Mouse (Mus musculus) kidney, adult 11 months (tissue): Measurements from ENCODE around the gene Glt28d2.

ENCODE experiments used
- DNase-seq: peaks from one replicate; pipeline ENCODE4 v3.0.0; 2022

The Glt28d2 gene

DNA sequence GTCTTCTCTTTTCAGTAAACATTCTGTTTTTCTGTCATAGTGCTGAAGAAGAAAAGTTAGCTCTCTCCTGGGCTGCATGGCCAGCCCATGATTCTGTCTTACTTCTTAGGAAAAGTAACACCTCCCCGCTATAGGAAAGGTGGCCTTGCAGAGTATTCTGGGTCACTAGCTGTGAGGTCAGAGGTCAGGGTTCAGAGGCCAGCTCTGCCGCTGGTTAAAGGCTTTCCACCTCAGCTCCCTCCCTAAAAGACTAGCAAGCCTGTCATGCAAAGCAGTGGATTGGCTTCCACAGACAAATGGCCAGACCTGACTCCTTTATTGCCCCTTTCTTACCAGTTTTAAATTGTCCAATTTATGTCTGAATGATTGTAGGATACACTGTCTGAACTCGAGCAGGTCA is 23.3 kb downstream of the Glt28d2 start:
- no peak for DNase-seq

DNA sequence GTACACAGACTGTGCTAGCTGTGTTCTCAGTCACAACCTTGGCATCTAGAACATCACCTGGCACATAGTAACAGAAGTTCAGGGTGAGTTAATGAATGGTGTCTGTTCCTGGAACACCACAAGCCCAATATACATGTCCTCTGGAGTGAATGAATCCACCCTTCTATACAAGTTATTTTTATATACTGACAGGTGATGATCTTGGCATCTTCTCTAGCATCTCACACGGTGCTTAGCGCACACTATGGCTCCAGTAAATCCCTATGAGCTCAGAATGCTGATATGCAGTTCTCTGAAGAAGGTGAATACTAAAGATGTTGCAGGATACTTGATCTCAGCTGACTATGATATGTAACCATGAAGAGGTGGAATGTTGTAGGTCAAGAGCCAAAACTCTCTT is 24.4 kb downstream of the Glt28d2 start:
- no peak for DNase-seq

DNA sequence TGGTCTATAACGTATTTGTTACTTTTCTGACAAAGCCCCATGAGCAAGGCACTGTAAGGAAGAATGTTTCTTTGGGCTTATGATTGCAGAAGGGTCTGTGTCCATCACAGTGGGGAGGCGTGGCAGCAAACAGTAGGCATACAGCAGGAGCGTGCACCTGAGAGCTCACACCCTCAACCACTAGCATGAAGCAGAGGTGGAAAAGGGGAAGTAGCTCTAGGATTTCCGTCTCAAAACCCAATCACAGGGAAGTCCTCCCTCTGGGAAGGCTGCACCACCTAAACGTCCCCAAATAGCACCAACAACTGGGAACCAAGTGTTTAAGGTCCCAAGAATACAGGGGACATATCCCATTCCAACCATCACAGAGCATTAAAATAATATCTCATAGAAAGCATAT is 26.3 kb downstream of the Glt28d2 start:
- no peak for DNase-seq

DNA sequence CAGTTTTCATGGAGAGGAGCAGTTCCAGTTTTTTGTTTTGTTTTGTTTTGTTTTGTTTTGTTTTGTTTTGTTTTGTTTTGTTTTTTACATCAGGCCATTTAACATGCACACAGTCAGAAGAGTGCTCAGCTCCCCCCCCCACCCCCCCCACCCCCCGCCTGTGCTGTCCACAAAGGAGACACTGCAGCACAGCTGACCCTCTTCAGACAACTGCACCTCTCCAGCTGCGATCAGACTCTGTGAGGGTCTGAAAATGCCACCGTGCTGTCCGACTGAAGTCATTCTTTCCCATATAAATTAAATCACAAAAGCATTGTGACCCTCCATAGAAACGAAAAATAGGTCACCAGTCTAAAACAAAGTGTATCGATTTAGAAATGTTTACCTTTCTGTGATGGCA is 28.0 kb downstream of the Glt28d2 start:
- DNase-seq = no peak

DNA sequence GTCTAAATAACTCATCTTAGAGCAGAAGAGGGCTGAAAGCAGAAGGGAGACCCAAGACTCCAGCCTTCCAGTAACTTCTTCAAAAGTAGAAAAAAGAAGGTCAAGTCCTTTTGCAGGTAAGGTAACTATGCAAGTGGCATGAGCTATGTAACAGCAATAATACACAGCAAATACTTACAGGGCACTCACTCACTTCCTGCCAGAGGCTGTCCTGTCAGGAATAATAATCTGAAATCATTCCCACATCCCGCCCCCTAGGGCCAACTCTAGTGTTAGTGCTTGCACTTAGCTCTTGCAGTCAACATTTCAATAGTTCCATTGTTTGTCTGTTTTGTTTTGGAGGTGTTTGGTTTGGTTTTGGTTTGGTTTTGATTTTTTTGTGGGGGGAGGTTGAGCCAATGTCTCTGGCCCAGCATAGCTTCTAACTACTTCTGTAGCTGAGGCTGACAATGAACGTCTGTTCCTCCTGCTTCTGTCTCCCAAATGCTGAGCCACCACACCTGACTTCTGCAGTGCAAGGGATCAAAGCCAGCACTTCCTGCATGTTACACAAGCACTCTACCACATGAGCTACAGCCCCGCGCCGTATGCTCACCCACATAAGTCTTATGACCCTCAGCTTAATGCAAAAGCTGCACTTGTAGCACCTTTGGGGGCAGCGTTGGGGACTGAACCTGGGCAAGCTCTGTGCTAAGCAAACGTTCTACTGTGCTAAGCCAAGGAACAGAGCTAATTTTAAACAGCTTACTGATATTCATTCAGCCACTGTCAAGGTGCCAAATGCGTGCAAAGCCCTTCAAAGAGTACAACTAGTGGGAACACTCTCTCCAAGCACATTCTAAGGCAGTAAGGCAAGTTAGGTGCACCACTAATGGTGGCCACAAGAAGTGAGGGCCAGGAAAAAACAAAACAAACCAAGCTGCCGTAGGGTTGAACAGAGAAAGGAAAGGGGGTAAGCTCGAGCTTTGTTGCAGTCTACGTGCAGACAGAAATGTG is 28.9 kb downstream of the Glt28d2 start:
- DNase-seq = peak; percentile 33

DNA sequence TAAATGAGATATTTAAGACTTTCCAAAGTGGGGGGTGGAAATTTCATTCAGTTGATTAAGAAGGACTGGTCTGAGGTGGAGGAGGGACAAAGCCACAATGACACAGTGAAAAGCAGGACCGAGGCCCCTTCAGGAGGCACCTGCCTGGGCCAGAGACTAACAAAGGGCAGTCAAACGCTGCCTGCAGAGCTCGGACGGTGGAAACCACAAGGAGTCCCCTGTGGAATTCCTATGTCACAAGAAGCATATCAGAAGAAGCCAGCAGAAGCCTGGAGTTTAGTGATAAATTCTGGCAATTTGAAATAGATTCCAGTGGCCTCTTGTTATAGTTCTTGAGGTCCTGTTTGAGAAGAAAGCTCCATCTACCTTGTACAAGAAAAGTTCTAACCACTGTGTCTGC is 30.2 kb downstream of the Glt28d2 start:
- no peak for DNase-seq

DNA sequence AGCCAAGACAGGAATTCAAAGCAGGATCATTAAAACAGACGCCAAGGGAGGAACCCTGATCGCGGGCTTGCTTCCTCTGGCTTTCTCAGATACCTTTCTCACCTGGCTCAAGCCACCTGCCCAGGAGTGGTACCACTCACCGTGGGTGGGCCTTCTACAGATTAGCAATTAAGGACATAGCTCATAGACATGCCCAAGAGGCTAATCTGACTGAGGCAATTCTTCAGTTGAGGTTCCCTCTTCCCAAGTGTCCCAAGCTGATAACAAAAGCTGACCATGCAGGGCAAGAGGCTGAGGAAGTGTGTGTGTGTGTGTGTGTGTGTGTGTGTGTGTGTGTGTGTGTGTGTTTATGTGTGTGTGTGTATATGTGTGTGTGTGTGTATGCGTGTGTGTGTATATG is 31.4 kb downstream of the Glt28d2 start:
- no peak for DNase-seq

DNA sequence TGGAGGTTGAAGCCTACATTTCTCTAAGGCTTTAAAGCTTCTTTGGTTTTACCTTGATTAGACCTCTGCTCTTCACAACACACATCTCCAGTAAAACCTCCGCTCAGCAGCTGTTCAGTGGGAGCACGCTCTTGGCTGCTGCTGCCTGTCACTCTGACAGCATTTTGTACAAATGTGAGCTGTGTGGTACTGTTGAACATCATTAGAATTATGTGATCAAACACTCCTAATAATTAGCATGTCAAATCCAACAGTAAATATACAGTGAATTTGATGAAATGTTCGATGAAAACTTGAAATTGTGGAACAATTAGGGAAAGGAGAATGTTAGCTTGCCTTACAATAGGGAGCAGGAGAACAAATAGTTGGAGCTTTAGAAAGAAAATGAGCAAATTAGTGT is 32.3 kb downstream of the Glt28d2 start:
- no peak for DNase-seq

DNA sequence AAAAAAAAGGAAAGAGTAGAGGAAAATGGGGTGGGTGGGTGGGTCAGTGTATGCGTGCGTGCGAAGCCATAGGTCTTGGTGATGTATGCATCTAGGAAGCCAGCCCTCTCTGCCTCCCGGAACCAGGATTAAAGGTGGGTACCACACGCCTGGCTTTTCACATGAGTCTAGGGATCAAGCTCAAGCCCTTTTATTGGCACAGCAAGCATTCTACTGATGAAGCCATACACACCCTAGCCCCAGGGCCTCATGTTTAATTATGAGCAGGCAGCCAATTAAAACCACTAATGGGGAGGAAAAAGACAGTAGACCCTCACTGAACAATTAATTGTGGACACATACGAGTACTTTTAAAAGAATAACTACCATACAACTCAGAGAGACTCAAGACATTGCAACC is 33.2 kb downstream of the Glt28d2 start:
- no peak for DNase-seq

DNA sequence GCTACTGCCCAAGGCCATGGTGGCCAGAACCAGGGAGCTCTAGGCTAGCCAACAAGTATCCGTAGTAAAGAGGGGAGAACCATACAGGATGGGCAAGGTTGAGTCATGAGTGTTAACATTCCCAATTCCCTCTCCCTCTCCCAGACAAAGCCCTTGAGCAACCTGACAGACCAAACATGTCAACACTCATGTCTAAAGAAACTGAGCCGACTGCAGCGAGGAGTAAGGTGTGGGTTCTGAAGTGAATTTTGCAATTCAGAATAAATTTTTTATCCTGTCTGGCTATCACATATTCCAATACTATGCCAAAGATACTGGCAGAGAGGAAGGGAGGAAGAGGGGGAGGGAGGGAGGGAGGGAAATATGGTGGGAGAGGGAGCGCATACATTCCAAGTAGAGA is 33.6 kb downstream of the Glt28d2 start:
- no peak for DNase-seq

DNA sequence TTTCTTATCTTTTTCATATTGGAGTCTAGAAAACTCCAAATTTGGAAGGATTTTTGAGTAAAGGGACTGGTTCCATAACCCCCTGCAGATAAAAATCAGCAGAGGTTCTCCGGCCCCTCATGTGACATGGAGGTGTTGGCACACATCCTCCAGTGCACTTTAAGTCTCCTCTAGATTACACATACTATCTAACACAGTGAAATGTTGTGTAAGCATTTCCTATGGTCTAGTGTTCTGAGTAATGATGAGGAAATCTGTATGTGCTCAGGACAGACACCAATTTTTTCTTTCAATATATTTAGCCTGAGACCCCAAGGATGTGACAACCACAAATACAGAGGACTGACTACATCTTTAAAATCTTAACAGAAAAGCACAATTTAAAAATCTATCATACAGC is 37.2 kb downstream of the Glt28d2 start:
- DNase-seq = no peak

DNA sequence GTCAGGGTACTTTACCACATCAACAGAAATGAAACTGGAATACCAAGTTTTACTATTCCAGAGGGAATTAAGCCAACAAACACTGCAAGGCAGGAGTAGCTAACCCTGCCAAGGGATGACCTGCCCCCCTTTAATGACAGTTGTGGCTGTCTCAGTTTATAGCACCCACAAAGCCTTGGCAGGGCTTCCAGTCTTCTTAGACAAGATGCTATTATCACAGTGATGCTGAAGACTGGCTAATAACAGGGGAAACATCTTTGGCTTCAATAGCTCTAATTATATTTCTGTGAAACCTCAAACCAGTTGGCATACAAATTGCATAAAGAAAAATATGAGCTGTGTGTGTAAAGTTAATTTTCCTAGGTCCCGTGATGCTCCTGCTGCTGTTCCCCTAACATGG is 41.0 kb downstream of the Glt28d2 start:
- no peak for DNase-seq

DNA sequence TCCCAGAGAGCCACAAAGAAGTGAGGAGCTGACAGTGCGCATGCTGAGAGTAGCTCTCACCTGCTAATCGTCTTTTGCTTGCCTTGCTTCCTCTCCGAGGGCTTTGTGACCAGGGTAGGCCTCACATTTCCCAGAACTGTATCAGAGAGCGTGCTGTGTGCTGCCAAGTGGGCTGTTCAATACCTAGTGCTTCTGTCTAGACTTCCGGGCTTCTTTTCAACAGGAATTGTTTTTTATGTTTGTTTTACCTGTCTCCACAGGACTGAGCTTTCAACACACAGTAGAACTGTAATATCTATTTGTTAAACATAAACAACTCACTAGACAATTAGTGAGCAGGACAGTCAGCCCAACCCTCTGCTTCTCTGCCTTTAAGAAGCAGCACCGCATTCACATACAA is 42.0 kb downstream of the Glt28d2 start:
- DNase-seq = no peak

DNA sequence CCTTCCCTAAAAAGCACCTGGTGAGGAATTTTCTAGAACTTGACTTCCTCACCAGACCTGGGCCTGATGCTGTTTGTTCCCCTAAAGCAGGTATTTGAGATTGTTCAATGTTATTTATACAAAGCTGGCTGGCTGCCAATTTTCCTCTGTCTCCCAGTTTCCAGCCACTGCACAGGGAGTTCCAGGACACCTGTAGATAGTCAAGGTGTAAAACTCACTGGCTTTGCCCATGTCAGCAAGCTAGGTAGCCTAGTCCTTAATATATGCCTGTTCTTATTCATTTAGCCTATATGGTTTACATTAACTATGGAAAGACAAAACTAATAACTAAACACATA is 44.5 kb downstream of the Glt28d2 start:
- no peak for DNase-seq

DNA sequence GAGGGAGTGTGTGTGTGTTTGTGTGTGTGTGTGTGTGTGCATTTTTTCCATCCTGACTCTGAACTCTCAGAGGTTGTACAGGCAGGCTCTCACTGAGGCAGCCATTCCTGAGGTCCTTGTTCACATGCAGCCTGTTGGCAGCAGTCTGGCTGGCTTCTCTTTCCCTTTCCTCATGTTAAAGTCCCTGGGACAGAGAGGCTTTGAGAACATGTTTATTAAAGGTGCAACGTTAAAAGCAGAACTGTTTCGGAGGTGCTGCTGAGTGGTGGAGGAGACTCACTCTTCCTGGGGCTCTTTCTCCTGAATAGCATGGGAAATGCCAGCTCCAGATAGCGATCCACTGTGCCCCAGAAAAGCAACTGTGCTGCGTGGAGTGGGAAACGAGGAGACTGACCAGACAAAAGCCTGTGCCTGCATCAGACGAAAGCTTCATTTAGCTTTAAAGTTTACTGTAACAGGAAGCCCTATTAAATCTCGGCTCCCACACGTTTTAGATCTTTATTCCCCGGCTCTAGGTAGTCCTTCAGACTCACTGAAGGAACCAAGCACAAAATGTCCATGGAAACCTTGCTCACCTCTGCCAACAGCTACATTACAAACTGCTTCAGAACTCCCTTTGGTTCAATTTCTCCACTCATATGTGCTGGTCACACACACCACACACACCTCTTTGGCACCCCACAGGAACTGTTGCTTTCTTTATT is 45.0 kb downstream of the Glt28d2 start:
- DNase-seq = no peak

DNA sequence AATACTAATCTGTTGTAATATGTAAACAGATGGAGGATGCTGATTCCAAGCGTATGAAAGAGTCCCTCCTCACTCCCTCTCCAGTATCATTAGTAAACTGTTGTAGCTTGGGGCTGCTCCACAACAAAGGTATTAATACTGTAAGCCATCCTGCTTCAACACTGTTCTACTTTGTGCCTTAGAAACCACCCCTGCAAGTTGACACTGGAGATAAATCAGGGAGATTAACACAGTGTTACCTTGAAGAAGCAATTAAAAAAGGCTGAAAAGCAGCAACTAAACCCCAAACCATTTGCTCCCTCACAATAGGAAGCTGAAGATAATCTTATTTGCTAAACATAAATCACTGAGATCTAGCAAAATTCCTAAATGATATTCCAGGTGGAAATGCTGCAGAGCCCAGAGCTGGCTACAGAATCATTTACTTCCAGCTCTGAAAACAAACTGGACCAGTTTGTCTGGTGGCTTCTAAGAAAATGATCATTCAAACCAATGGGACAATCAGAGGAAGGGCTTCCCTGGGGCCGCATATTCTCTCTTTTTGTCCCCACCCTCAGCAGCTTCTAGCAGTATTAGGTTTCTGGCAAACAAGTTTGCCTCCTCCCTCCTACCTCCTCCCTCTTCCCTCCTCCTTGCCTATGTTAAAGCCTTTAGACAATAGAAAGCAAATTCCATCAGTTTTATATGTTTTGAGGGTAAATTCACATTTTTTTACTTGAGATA is 45.7 kb downstream of the Glt28d2 start:
- no peak for DNase-seq

DNA sequence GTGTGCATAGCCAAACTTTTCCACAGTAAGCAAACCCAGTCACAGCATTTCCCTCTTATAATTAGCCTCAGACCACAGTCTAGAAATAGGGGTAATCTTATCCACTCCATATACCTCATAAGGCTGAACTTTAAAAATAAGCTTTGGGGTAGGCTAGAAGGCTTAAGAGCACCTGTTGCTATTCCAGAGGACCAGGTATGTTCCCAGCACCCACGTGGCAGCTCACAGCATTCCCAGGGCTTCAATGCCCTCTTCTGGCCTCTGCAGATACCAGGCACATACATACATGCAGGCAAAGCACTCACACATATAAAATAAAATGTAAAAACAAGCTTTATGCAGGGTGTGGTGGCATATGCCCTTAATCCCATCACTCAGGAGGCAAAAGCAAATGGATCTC is 53.7 kb downstream of the Glt28d2 start:
- DNase-seq = no peak

DNA sequence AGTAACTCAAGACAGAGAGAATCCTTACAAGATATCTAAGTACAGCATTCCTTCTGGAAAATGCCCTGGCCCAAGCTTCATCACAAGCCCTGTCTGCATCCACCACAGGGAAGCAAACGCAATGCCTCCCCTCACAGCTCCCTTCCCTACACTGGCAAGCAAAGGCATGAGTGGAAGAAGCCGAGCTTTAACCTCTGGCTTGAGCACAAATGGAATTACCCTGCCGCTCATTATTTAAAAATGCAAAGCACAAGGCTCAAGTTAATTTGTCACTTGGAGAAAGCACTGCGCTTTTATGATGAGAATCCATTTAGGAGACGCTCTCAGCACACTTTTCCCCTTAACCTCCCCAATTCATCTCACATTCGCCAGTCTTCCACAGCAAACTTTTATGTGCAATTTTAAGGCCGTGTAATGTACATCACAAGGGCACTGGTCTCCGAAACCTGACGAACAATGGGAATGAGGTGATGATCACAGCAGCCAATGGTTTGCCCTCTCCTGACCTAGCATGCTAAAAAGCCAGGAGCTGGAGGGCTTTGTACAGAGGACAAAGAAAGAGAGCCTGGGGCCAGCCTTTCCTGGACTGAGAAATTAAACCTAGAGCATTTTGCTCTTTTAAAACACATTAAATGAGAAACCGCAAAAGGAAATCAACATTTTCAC is 54.7 kb downstream of the Glt28d2 start:
- DNase-seq = peak; percentile 58

DNA sequence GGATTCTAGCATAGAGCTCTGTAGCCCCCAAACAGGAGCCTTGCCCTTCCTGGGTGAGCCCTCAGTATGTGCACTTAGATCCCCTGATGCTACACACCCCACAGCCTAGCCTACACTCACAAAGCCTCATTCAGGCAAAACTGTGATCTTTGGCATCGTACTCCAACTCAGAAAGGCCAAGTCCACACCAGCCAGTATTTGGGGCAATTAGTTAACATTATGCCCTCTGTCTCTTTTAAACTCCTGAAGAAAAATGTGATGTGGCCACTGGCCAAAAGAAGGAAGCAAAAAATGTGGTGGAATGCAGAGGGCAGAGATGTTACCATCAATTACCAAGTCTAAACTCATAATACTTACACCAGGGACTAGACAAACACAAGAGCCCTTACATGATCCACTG is 55.5 kb downstream of the Glt28d2 start:
- DNase-seq = peak; percentile 63

DNA sequence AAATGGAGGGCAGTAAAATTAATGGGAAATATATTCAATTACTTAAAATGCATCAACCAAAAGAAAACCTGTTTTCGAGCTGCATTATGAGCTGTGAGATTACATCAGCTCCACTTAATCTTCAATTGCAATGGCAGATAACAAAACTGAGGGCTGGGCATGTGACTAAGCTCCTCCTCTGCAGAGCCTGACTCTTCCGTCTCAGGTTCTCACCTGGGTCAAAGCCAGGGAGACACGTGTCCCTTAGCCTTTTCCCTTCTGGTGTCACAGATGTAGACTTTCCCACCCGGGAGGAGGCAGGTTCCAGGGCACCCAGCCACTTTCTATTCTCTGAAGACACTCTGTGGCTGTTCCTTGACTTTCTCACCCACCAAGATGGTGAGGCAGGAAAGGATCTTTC is 58.3 kb downstream of the Glt28d2 start:
- peak; percentile 37 for DNase-seq

DNA sequence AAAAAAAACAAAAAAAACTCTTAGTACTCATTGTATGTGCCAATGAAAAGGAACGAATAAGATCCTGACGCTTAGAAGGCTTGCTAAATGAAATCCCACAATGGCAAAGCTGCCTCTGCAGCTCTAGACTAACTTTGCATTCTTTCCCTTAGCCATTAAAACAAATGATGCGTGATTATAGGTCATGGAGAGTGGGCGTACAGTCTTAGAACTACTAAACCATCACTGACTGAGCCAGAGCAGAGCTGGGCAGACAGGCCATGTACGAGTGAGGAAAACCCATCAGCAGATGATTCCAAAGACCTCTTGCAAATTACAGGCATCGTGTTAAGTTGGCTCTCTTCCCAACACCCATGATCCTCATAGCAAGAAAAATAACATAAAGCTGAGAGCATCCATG is 59.5 kb downstream of the Glt28d2 start:
- peak; percentile 38 for DNase-seq

DNA sequence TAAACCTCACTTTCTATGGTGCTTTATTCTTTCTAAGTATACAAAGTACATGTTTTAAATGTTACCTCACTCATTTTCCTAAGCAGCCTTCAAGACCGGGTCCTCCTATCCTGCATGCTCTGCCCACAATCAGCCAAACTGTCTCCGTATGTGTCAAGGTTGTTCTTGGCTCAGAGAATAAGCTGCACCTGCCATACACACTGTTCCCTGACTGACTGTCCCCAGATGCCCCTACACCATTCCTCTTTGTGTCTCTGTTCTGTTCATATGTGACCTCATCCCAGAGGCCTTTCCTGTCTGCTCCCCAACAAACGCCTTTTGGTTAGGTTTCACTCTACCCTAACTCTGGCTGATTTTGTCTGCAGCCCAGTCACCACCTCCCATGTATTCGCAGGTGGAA is 60.0 kb downstream of the Glt28d2 start:
- DNase-seq = peak; percentile 16
